Mouse (Mus musculus): ENCODE measurements at regions not wholly inside any gene's neighbourhood (a gene's known extent, or its start where the extent isn't known, plus 50 kb on each side); places are given as distances from the start of the nearest gene placed in this dataset.

DNA sequence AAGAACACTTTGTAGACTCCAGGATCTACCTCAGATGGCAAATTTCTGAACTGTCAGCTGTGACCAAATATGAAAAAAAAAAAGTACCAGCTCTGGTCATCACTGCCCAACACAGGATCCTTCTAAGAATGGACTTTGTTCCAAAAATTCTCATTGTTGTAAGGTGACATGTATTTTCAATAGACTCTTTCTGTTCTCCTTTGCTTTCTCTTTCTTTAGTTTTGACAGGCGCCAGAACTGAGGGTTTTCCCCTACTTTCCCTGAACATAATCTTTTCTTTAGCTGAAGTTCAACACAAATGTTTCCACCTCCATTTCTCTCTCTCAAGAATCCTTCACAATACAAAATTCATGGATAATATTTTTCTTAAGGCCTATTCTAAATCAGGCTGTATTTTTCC lies 579.1 kb upstream of the C030005K15Rik start:
- DNase-seq (ENCODE audit: low read depth), result no peak

DNA sequence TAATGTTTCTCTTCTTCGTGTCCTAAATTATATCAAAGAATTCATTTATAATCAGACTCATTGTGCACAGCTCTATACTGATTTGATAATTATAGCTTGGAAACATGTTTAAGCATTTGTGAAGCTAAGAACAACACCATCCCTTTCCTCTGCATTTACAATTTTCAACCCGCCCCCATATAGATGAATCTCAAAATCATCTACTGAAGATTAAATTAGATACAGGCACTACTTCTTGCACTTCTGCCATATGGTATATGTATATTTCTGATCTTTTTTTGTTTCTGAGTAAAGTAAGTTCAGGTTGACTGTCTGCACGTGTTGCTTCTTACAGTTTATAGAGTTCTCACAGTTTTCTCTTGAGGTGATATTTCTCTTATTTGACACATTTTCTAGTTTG lies 583.1 kb upstream of the C030005K15Rik start:
- no peak for DNase-seq (ENCODE audit: low read depth)

- DNase-seq (ENCODE audit: low read depth), result no peak
Measured at GRCm38 (mm10) chr10:98311403-98311802, 584.8 kb upstream of the C030005K15Rik start.

- DNase-seq (ENCODE audit: low read depth), result peak; percentile 42
Measured at GRCm38 (mm10) chr10:98318416-98318815, 591.9 kb upstream of the C030005K15Rik start.

DNA sequence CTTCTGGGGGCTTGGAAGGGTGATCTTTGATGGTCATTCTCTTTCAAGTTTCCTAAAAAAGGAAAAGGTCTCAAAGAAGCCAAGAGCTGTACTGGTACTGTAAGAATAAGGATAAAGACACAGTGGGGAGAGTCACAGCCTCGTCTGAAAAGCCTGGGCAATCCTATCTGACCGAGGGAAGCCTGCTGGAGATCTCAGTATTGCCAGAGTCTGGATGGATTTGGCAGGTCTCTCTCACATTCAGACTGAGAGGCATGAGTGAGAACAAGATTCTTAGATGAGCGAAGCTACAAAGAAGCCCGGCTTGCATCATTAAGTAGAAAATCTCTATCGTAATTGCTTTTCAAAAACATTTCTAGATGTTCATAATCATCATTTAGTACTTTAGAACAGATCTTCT lies 590.4 kb upstream of the Atp2b1 start:
- DNase-seq (ENCODE audit: low read depth), result no peak

DNA sequence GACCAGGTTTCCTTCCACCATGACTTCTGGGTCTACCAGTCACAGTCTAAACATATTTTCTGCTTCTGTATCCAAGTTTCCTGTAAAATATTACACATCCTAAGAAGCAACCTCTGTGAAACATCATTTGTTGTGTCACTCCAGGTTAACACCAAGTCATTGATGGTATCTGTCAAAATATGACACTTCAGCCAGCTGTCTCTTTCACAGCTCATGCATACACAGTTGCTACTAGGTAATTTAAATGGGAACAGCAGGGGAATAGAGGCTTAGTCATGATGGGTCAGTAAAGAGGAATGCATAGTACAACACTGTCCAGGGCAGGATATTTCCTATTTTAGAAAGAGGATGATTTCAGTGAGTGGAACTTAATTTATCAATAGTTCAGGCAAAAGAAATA lies 589.6 kb upstream of the Atp2b1 start:
- DNase-seq (ENCODE audit: low read depth), result peak; percentile 45

DNA sequence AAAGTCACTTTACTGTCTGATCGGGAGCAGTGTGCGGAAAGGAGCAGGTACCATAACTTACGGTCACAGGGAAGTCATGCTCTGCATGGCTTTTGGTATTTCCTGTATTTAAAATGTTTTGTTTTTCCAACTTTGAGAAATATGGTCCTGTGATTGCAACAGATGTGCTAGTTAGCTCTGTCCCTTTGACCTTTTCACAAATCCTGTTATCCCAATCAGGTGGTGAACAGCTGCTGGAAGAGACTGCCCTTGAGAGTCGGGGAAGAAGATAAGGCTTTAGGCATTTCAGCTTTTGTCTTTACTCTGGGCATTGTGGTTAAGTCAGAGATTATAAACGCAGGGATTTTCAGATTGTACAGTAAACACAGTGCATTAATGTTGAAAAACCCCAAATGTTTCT lies 588.5 kb upstream of the Atp2b1 start:
- peak; percentile 11 for DNase-seq (ENCODE audit: low read depth)

DNA sequence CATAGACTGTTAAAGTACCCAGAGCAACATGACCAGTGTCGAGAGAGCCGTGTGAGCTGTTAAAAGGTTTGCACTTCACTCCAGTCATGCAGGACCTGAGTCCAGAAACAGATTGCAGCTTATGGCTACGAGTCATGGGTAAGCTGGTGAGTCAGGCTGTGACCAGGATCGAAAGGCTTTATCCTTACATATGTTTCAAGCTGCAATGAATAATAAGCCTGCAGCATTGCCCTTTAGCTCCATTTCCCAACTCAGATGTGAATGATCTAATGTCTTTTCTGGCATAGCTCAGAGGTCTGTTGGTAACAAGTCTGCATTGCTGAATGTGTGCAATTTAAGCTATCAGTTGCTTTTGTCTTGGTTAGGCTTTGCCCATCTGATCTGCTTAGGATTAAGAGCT lies 581.5 kb upstream of the Atp2b1 start:
- peak; percentile 88 for DNase-seq (ENCODE audit: low read depth)

DNA sequence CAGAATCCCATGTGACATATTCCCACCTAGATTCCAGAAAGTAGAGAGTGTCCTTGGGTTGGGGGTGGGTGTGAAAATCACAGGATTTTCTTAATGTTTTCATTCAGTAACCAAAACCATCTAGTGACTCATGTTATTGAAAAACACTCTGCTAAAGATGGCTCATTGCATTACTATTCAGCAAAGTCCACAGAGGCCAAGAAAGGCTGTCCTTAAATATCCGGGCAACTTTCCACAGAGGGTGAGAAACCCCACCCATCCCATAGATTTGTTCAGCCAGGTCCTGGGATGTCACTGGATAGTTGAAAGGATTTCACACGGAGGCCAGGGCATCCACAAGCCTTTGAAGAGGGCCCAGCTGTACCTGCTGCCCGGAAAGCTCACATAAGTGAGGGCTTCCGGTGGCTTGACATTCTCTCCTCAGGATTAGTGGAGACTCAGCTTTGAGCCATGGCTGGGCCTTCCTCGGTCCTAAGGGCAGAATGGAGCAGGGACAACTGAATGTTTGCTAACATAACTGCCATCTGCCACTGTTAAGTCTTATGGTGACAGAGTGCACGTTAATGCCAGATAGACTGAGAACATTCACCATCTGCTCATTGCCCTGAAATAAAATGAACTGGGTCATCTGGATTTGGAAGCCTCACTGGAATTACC lies 580.7 kb upstream of the Atp2b1 start:
- peak; percentile 88 for DNase-seq (ENCODE audit: low read depth)

- no peak for DNase-seq (ENCODE audit: low read depth)
Measured at GRCm38 (mm10) chr10:98343827-98344226, 570.4 kb upstream of the Atp2b1 start.

DNA sequence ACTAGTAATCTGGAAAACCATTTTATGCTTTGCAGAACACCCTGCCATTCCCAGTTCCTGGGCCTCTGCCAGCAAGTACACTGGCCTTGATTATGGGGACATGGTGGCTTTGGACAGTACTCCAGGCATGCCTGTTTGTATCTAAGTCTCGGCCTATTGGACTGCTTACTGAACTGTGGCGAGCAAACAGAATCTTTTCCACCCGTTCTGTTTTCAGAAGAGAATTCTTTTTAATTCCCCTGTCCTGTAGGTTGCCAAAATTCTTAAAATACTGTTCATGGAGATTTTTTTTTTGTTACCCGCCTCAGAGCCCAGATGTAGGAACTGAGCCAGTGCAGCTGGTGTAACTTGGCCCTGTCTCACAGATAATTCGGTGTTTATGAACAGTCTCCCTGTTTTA lies 564.7 kb upstream of the Atp2b1 start:
- peak; percentile 79 for DNase-seq (ENCODE audit: low read depth)

- DNase-seq (ENCODE audit: low read depth), result no peak
Measured at GRCm38 (mm10) chr10:98350318-98350926, 563.8 kb upstream of the Atp2b1 start.

- peak; percentile 79 for DNase-seq (ENCODE audit: low read depth)
Measured at GRCm38 (mm10) chr10:98352061-98352460, 562.1 kb upstream of the Atp2b1 start.

- DNase-seq (ENCODE audit: low read depth), result no peak
Measured at GRCm38 (mm10) chr10:98354486-98354885, 559.7 kb upstream of the Atp2b1 start.

DNA sequence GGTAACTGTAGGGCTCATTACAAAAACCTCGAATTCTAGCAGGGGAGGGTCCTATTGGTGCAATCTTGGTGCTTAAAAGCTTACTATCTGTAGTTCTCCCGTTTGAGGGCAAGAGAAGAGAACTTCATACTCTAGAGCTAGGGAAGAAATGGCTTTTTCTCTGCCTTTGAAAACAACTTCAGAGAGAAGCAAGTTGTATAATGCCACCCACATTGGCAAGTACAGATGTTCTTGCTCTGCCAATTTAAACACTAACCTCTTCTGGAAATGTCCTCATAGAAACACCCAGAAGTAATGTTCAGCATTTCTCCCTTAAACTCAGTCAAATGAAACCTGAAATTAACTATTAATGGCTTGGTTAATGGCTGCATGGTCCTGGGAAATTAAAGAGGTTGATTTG lies 549.6 kb upstream of the Atp2b1 start:
- no peak for DNase-seq (ENCODE audit: low read depth)

DNA sequence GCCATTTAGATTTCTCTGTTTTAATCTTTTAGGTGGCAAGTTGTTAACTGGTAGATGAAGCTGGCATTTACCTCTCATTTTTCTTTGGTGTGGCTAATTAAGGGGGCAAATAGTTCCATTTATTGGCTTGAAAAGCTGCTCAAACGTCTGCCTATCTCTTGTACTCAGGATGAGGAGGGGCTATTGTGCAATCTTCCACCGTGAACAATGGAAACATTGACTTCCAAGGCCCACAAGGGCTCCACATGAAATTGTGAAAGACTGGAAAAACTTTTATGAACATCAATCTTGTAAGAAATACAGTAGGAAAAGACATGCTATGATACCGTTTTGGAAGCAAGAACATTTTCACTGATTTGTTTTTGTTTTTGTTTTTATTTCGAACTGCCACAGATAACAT lies 541.6 kb upstream of the Atp2b1 start:
- DNase-seq (ENCODE audit: low read depth), result peak; percentile 66

DNA sequence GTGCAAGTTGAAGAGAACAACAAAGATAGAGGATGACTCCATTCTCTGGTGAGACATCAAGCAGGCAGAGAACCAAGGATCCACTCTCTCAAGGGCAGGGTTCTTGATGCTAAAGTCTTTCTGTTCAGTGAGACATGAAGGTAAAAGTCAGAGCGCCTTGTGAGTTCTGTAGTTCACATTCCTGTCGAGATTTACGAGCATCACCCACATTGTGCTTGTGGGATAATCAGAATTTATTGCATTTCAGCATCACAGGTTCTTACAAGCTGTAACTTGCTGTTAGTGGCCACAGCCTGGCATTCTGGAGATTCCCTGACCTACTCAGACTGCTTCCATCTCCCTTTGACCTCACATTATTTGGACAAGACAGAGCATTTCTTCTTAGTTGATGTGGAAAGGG lies 540.9 kb upstream of the Atp2b1 start:
- DNase-seq (ENCODE audit: low read depth), result peak; percentile 18

DNA sequence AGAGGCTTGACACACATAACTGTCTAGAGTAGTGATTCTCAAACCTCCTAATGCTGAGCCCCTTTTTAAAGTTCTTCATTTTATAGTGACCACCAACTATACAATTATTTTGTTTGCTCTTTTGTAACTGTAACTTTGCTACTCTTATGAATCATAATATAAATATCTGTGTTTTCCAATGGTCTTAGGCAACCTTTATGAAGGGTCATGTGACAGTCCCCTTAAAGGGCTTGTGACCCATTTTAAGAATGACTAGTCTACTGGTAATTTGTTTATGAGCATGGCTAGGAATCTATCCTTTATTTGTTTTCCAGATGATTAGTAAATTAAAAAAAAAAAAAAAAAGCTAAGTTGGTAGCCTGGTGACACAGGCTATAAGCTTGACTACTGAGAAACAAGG lies 539.5 kb upstream of the Atp2b1 start:
- DNase-seq (ENCODE audit: low read depth), result peak; percentile 13

DNA sequence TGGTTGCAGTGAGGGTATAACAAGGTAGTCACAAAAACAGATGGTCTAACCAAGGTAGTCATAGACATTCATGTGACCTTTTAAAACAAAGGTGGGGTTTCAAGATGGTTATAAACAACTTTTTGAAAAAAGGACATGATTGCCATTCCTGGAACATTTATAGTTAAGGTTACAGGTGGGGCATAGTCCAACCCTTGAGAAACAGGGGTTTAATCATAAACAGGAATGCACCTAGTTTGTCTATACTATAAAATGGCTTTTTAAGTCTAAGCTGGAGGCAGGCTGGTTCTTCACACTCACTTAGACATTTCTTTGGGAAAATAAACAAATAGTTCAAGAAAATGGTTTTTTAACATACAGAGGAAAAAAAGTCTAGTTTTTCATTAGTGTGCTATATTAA lies 525.7 kb upstream of the Atp2b1 start:
- no peak for DNase-seq (ENCODE audit: low read depth)

GRCm38 (mm10) chr10:98399864-98400263 lies 514.3 kb upstream of the Atp2b1 start:
- no peak for DNase-seq (ENCODE audit: low read depth)

DNA sequence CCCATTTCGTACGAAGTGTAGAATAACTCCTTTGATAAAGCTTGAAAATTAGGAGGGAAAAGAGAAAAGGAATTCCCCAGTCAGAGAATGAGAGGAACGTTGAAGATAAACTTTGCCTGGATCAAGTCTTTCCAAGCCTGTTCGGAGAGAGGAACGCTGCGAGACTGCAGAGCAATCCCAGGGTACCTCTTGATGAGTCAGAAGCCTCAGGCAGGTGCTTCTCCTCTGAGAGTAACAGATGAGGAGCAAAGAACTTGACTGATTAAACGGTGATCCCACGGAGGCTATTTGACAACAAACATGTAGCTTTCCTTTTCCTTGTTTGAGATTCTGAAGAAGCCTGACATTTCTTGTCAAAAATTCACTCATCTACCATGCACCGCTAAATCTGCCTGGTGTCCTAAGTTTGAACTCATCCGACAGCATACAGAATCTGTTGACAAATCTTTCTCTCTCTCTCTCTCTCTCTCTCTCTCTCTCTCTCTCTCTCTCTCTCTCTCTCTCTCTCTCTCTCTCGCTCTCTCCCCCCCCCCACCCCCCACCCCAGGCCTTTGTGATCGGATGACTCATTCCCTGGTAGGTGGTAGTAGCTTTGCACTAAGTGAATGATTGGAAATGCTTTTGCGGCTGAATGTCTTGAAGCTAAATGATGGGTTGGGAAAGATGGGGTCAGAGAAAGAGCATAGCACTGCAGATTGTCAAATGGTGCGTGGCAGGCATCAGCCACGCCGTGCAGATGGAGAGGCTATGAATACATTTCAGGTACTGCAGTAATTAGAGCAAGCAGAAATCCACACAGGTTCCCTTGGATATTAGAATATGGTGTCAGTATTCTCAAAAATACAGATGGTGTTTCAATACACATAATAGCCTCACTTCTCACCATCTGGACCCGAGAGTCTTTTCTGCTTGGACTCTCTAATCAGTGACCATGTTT lies 496.1 kb upstream of the Atp2b1 start:
- DNase-seq (ENCODE audit: low read depth), result no peak

GRCm38 (mm10) chr10:98424450-98424849 lies 489.8 kb upstream of the Atp2b1 start:
- no peak for DNase-seq (ENCODE audit: low read depth)

- no peak for DNase-seq (ENCODE audit: low read depth)
Measured at GRCm38 (mm10) chr10:98434974-98435373, 479.2 kb upstream of the Atp2b1 start.
